Mouse (Mus musculus) midbrain, embryonic 15.5 days (tissue): Measurements from ENCODE around the gene Pdcd10. TPM values are rescaled to one million over a fixed set of nuclear protein-coding genes. Genes with fewer than 3 reads are reported as not detected.

ENCODE experiments used
- ATAC-seq: fragments of 200-750 bp; cut with Nextera tagmentation; replicated peaks from 2 replicates; pipeline ENCODE4 v1.8.0; 2017; ENCODE audit warnings: moderate TSS enrichment
- H3K27ac ChIP-seq: fragments of 300-500 bp; sonication (generic); 2 replicates; pipeline ENCODE4 v1.5.1; 2015; ENCODE audit warnings: mild to moderate bottlenecking, inconsistent platforms
- H3K27me3 ChIP-seq: fragments of 300-500 bp; sonication (generic); replicated peaks from 2 replicates; pipeline ENCODE4 v1.6.1; 2015; ENCODE audit warnings: inconsistent platforms
- H3K36me3 ChIP-seq: fragments of 300-500 bp; sonication (generic); replicated peaks from 2 replicates; pipeline ENCODE4 v1.6.1; 2015; ENCODE audit warnings: inconsistent platforms
- H3K4me1 ChIP-seq: fragments of 300-500 bp; sonication (generic); 2 replicates; pipeline ENCODE4 v1.6.1; 2015; ENCODE audit warnings: inconsistent platforms
- H3K4me2 ChIP-seq: fragments of 300-500 bp; sonication (generic); 2 replicates; pipeline ENCODE4 v1.6.1; 2015; ENCODE audit warnings: inconsistent platforms, mild to moderate bottlenecking, moderate library complexity
- H3K4me3 ChIP-seq: fragments of 300-500 bp; sonication (generic); 2 replicates; pipeline ENCODE4 v1.5.1; 2015; ENCODE audit warnings: mild to moderate bottlenecking, inconsistent platforms
- H3K9ac ChIP-seq: fragments of 300-500 bp; sonication (generic); 2 replicates; pipeline ENCODE4 v1.6.1; 2015; ENCODE audit warnings: mild to moderate bottlenecking, inconsistent platforms
- H3K9me3 ChIP-seq: fragments of 300-500 bp; sonication (generic); 2 replicates; pipeline ENCODE4 v1.6.1; 2016; ENCODE audit warnings: inconsistent platforms
- WGBS: fragments of 180-500 bp; shearing (Covaris S2); methylation state at CpG from one replicate; pipeline ENCODE4 v1.1.7; 2015; ENCODE audit warnings: mixed read lengths; 5-methylcytosine and 5-hydroxymethylcytosine counted together
- polyA plus RNA-seq: library from polyadenylated mRNA; unstranded; fragments of >200 nt; fragmentation: Nextera tagmentation; extraction: Ambion mirVana; gene quantifications from 2 replicates; pipeline ENCODE4 v1.2.1, GENCODE M21; 2015

Gene Pdcd10
- polyA plus RNA-seq, 1 experiment from 2014 or later = 66.9 TPM

DNA sequence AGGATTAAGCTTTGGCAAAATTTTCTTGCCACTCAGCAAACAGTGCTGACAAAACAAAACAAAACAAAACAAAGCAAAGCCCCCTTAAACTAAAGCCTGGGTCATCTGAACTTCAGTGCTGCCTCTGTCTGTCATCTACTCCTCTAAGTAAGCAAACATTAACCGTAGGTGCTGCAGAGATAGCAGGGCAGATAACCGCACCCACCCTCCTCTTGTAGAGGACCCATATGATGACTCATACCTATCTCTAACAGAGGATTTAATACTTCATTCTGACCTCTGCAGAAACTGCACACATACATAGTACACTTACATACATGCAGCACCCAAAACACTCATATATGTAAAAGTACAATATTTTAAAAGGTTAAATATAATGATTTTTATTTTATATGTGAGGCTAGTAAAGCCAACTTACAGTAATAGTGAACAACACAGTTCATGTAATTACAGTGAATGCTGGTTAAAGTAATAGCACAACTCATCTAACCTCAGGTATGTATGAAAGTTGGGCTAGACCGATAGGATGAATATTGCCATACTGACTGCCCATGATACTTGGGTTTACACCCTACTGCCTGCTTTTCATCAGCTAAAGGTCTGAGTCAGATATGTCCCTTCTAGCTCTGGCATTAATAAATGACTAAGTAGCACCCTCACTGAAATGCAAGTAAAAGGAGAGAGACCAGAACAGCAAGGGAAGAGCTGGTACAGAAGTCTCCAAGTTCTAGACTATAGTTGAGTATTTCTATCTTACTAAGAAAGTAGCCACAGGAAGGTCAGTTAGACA is 22.4 kb downstream of the Pdcd10 start:
- Histone ChIP-seq H3K9ac (no peak overlapping the region), H3K27me3 (no peaks in the 10 kb centered on the region), H3K36me3 (peaks cover 10% of the 10 kb centered on the region; the same call in 1 of the 2 replicates), H3K4me2 (no peak overlapping the region), H3K4me3 (no peak overlapping the region), H3K4me1 (no peaks in the 10 kb centered on the region), H3K27ac (no peak overlapping the region), H3K9me3 (no peaks in the 10 kb centered on the region)
- ATAC-seq = no peak
- whole genome bisulfite sequencing = 85% methylated on average over 3 of the region's 3 CpGs

- no peak overlapping the region for H3K27ac ChIP-seq
- no peaks in the 10 kb centered on the region for H3K27me3 ChIP-seq
- H3K36me3 ChIP-seq = 0 out of 2 replicates have a peak, but pooled peaks cover 8% of the 10 kb centered on the region
- no peak overlapping the region for H3K4me2 ChIP-seq
- H3K4me1 ChIP-seq = no peaks in the 10 kb centered on the region
- H3K4me3 ChIP-seq = no peak overlapping the region
- 92% methylated on average over 3 of the region's 3 CpGs for WGBS
- ATAC-seq = no peak
- H3K9me3 ChIP-seq = no peaks in the 10 kb centered on the region
- H3K9ac ChIP-seq = no peak overlapping the region
Measured at GRCm38 (mm10) chr3:75531074-75531473, 25.6 kb downstream of the Pdcd10 start.

DNA sequence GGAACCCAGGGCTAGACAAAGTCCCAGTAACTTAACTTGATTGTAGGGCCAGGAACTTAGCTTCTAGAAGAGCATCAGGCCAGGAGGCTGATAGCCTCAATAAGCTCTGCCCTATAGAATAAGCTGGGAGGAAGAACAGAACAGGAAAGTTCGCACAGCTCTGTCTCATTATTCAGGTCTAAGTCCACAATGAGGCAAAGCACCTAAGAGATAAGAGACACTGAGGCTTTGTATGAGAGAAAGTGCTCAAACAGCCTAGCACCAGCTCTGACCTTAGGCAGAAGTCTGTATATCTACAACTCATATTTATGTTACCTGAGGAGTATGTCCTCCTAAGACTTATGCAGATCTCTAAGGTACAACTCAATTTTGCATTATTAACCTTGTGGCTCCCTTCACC is 34.1 kb downstream of the Pdcd10 start:
- Histone ChIP-seq H3K27ac (no peak overlapping the region), H3K4me3 (no peak overlapping the region), H3K4me1 (no peaks in the 10 kb centered on the region), H3K36me3 (peaks cover 15% of the 10 kb centered on the region), H3K4me2 (no peak overlapping the region), H3K9me3 (no peaks in the 10 kb centered on the region), H3K9ac (no peak overlapping the region), H3K27me3 (no peaks in the 10 kb centered on the region)
- no peak for ATAC-seq
- 79% methylated on average over 1 of the region's 1 CpGs for WGBS

DNA sequence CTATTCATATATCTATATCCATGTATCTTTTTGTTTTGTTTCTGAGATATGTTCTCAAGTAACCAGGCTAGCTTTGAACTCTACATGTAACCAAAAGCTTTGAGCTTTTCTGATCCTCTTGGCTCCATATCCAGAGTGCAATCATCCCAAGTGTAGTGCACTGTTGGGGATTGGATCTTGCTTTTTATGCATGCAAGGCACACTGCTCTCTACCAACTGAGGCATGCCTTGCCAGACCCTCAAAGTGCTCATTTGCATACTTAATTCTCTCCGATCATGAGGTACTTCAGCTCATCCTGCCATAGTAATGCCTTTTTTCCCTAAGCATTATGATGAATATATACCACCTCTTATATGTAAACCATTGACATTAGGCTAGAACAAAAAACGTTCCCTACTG is 35.3 kb downstream of the Pdcd10 start:
- 64% methylated on average over 2 of the region's 2 CpGs for whole genome bisulfite sequencing
- Histone ChIP-seq H3K9me3 (no peaks in the 10 kb centered on the region), H3K27ac (no peak overlapping the region), H3K4me1 (no peaks in the 10 kb centered on the region), H3K9ac (no peak overlapping the region), H3K4me2 (no peak overlapping the region), H3K27me3 (no peaks in the 10 kb centered on the region), H3K4me3 (no peak overlapping the region), H3K36me3 (peaks cover 11% of the 10 kb centered on the region)
- ATAC-seq = no peak

- ATAC-seq = no peak
- H3K9ac ChIP-seq = no peak overlapping the region
- H3K36me3 ChIP-seq = peaks cover 10% of the 10 kb centered on the region
- H3K9me3 ChIP-seq = no peaks in the 10 kb centered on the region
- WGBS = 79% methylated on average over 7 of the region's 7 CpGs
- H3K27me3 ChIP-seq = no peaks in the 10 kb centered on the region
- H3K4me1 ChIP-seq = no peaks in the 10 kb centered on the region
- no peak overlapping the region for H3K4me3 ChIP-seq
- no peak overlapping the region for H3K27ac ChIP-seq
- H3K4me2 ChIP-seq = no peak overlapping the region
Measured at GRCm38 (mm10) chr3:75517631-75518250, 38.9 kb downstream of the Pdcd10 start.

DNA sequence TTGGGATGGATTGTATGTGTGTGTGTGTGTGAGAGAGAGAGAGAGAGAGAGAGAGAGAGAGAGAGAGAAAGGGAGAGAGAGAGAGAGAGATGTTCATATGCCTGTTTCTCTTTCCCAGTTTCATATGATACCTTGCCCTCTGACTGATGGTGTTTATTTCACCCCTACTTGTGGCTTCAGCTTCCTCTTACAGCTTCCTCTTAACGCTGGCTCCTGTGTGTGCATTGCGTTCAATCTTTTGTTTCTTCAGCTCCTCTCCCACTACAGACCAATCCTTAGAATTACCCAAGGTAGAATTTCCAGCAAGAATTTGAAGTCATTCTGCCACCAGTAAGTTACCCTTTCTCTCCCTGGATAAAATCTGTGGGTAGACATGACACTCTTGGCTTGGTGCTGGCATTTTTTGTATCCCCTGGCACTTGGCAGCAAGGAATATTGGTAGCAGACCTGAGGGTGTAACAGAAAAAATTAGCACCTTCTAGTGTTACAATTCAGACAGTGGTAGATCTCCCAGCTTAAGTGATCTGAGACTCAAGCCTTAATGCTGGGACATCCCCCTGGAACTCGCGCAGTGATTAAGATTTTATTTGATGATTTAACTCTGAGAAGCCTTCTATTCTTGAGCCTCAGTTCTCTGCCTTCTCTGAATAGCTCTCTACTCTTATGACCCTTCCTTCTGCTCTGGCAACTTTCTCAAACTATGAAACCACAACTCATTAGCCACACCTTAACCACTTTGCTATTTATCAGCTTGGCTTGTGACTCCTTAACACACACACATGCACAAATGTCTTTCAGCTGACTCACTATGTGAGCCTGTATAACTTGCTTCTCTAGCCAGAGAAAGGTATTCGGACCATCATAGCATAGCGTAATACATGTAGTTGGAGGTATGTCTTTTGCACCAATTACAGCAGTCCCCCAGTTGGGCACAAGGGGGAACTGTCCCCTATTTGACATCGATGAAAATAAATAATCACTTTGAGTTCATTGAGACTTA is 57.4 kb downstream of the Pdcd10 start:
- H3K36me3 ChIP-seq = no peaks in the 10 kb centered on the region
- no peaks in the 10 kb centered on the region for H3K9me3 ChIP-seq
- H3K27me3 ChIP-seq = no peaks in the 10 kb centered on the region
- no peak overlapping the region for H3K4me2 ChIP-seq
- H3K9ac ChIP-seq = no peak overlapping the region
- H3K27ac ChIP-seq = no peak overlapping the region
- H3K4me3 ChIP-seq = no peak overlapping the region
- no peaks in the 10 kb centered on the region for H3K4me1 ChIP-seq
- ATAC-seq = no peak
- WGBS = 91% methylated on average over 7 of the region's 7 CpGs

GRCm38 (mm10) chr3:75492913-75493312 is 63.7 kb downstream of the Pdcd10 start:
- no peak overlapping the region for H3K4me3 ChIP-seq
- no peak overlapping the region for H3K27ac ChIP-seq
- H3K27me3 ChIP-seq = no peaks in the 10 kb centered on the region
- no peak overlapping the region for H3K9ac ChIP-seq
- no peaks in the 10 kb centered on the region for H3K4me1 ChIP-seq
- 66% methylated on average over 3 of the region's 3 CpGs for WGBS
- no peak for ATAC-seq
- no peaks in the 10 kb centered on the region for H3K9me3 ChIP-seq
- no peak overlapping the region for H3K4me2 ChIP-seq
- H3K36me3 ChIP-seq = no peaks in the 10 kb centered on the region

GRCm38 (mm10) chr3:75482056-75482455 is 74.6 kb downstream of the Pdcd10 start, which contains the start of gene Wdr49:
Wdr49 (minus strand) TSS chr3:75482156.
- WGBS = 27% methylated on average over 2 of the region's 2 CpGs
- no peak within 1 kb of the TSS for H3K27ac ChIP-seq
- H3K36me3 ChIP-seq = no peaks in the 10 kb centered on the region
- H3K9me3 ChIP-seq = no peaks in the 10 kb centered on the region
- ATAC-seq = no peak
- H3K4me3 ChIP-seq = no peak within 1 kb of the TSS
- no peak within 1 kb of the TSS for H3K4me2 ChIP-seq
- no peak within 1 kb of the TSS for H3K9ac ChIP-seq
- no peaks in the 10 kb centered on the region for H3K4me1 ChIP-seq
- H3K27me3 ChIP-seq = no peaks in the 10 kb centered on the region

- no peak for ATAC-seq
- Histone ChIP-seq H3K9ac (no peak overlapping the region), H3K4me3 (no peak overlapping the region), H3K27me3 (no peaks in the 10 kb centered on the region), H3K9me3 (no peaks in the 10 kb centered on the region), H3K36me3 (no peaks in the 10 kb centered on the region), H3K4me2 (no peak overlapping the region), H3K27ac (no peak overlapping the region), H3K4me1 (no peaks in the 10 kb centered on the region)
- 76% methylated on average over 7 of the region's 7 CpGs for WGBS
Measured at GRCm38 (mm10) chr3:75475106-75475505, 81.5 kb downstream of the Pdcd10 start.

DNA sequence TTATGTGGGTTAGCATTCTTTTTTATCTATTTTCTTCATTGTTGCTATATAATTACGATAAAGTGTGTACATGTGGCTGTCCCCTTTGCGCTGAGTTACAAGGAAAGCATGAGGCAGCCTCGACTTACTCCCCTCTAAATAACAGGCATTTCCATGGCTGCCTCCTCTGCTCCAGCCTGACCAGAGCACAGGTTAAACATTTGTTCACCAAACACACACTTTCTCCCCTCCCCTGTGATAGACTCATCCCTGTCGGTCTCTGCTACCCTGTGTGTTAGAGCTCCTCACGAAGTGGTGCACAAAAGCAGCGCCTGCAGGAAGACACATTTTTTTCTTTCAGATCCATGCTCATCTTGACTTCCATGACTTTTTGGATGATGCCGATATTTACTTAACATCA is 82.0 kb downstream of the Pdcd10 start:
- Histone ChIP-seq H3K4me1 (no peaks in the 10 kb centered on the region), H3K4me3 (no peak overlapping the region), H3K9me3 (no peaks in the 10 kb centered on the region), H3K9ac (no peak overlapping the region), H3K36me3 (no peaks in the 10 kb centered on the region), H3K27me3 (no peaks in the 10 kb centered on the region), H3K4me2 (no peak overlapping the region), H3K27ac (no peak overlapping the region)
- no peak for ATAC-seq
- WGBS = 91% methylated on average over 7 of the region's 7 CpGs

DNA sequence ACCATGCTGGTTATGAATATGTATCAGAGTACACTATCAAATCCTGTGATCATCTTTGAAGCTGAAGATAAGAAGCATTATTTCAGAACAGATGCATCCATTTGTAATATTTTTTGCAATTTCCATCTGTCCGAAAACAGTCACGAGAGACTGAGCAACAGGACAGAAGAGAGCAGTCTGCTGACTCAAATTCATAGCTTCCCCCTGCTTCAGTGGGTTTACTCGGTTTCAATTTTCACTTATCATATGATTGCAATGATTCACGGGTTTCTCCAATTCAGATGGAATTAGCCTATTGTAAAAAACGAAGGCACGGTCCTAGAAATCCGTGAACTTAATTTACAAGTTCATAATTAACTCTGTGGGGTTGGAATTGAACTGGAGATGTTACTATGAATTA is 88.5 kb downstream of the Pdcd10 start:
- no peak overlapping the region for H3K4me3 ChIP-seq
- no peaks in the 10 kb centered on the region for H3K4me1 ChIP-seq
- WGBS = 89% methylated on average over 7 of the region's 7 CpGs
- no peaks in the 10 kb centered on the region for H3K36me3 ChIP-seq
- no peak overlapping the region for H3K4me2 ChIP-seq
- H3K27me3 ChIP-seq = no peaks in the 10 kb centered on the region
- no peak overlapping the region for H3K9ac ChIP-seq
- H3K27ac ChIP-seq = no peak overlapping the region
- no peak for ATAC-seq
- H3K9me3 ChIP-seq = no peaks in the 10 kb centered on the region
